Mouse (Mus musculus): ENCODE measurements at regions not wholly inside any gene's neighbourhood (a gene's known extent, or its start where the extent isn't known, plus 50 kb on each side); places are given as distances from the start of the nearest gene placed in this dataset.
A peak's percentile ranks its signal among the peaks of the same experiment; 100 is the strongest.

DNA sequence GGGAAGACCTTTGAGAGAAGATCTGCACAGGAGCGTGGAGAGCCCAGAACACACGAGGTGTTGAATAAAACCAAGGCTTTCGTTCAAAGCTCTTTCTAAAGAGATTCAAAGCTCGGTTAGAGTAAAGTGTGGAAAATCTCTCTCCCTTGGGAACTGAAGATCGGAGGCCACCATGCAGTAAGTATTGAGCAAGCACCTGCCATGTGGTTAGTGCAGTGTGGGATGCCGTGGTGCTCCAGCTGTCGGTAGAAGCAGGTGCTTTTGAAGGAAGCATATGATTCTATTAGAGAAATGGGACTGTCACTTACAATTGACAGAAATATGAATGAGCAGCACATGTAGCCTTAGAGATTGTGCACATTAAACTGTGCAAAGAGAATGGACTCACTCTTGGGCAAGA, 108.5 kb upstream of the Dusp10 start:
- TF ChIP-seq USF1 (IDR thresholded peaks at IDR 0.05; ENCODE audit: low read depth) (no peak), TCF3 (IDR thresholded peaks at IDR 0.05; ENCODE audit: insufficient read length, low read depth) (peak; percentile 97), POLR2AphosphoS2 (IDR thresholded peaks at IDR 0.05; ENCODE audit: insufficient read length, low read depth) (no peak), TCF12 (IDR thresholded peaks at IDR 0.05; ENCODE audit: insufficient read depth, poor library complexity, severe bottlenecking) (peak; percentile 99), MAX (IDR thresholded peaks at IDR 0.05; ENCODE audit: low read depth) (no peak), REST (IDR thresholded peaks at IDR 0.05; ENCODE audit: insufficient read depth, insufficient read length) (no peak), CEBPB (IDR thresholded peaks at IDR 0.05; ENCODE audit: insufficient read depth, poor library complexity, severe bottlenecking) (peak; percentile 72; the same call in 1 of the 2 replicates), MYOG (IDR thresholded peaks at IDR 0.05; ENCODE audit: control insufficient read depth in 1 of 3, insufficient read depth in 1 of 3, insufficient read length in 2 of 3, low read depth in 2 of 3) (peak; percentile 90 to 98 (median 91)), SRF (IDR thresholded peaks at IDR 0.05; ENCODE audit: control insufficient read depth, insufficient read length, low read depth) (no peak), MYOD1 (IDR thresholded peaks at IDR 0.05; ENCODE audit: control insufficient read depth in 1 of 3, insufficient read length in 2 of 3, low read depth in 2 of 3) (peak; percentile 79 to 99 (median 98)), E2F4 (IDR thresholded peaks at IDR 0.05; ENCODE audit: insufficient read depth) (no peak), POLR2A (IDR thresholded peaks at IDR 0.05; ENCODE audit: insufficient read length, low read depth) (no peak)
- H3K27me3 ChIP-seq (ENCODE audit: control insufficient read depth, insufficient read depth, insufficient read length): no peaks in the 10 kb centered on the region
- no peak overlapping the region for H3K4me3 ChIP-seq
- H3K36me3 ChIP-seq (ENCODE audit: control insufficient read depth, insufficient read depth): no peaks in the 10 kb centered on the region
- H3K4me2 ChIP-seq (ENCODE audit: low read depth): peak overlapping the region; percentile 54
- H3ac ChIP-seq (ENCODE audit: control insufficient read depth, insufficient read length): no peak overlapping the region
- no peaks in the 10 kb centered on the region for H3K79me2 ChIP-seq (ENCODE audit: control insufficient read depth, insufficient read depth)

- peak; percentile 76 for TF ChIP-seq USF1 (IDR thresholded peaks at IDR 0.05; ENCODE audit: low read depth)
- no peak for TF ChIP-seq CEBPB (IDR thresholded peaks at IDR 0.05; ENCODE audit: insufficient read depth, poor library complexity, severe bottlenecking)
- no peak for TF ChIP-seq E2F4 (IDR thresholded peaks at IDR 0.05; ENCODE audit: insufficient read depth)
- TF ChIP-seq REST (IDR thresholded peaks at IDR 0.05; ENCODE audit: insufficient read depth, insufficient read length): no peak
- peak; percentile 90 for TF ChIP-seq TCF12 (IDR thresholded peaks at IDR 0.05; ENCODE audit: insufficient read depth, poor library complexity, severe bottlenecking)
- TF ChIP-seq MYOG (IDR thresholded peaks at IDR 0.05; ENCODE audit: control insufficient read depth in 1 of 3, insufficient read depth in 1 of 3, insufficient read length in 2 of 3, low read depth in 2 of 3): peak; percentile 75 to 98 (median 86)
- peak; percentile 92 for TF ChIP-seq SRF (IDR thresholded peaks at IDR 0.05; ENCODE audit: control insufficient read depth, insufficient read length, low read depth)
- no peak for TF ChIP-seq POLR2AphosphoS2 (IDR thresholded peaks at IDR 0.05; ENCODE audit: insufficient read length, low read depth)
- peak; percentile 39 for TF ChIP-seq POLR2A (IDR thresholded peaks at IDR 0.05; ENCODE audit: insufficient read length, low read depth)
- peak; percentile 66 for TF ChIP-seq MAX (IDR thresholded peaks at IDR 0.05; ENCODE audit: low read depth)
- peak; percentile 84 for TF ChIP-seq TCF3 (IDR thresholded peaks at IDR 0.05; ENCODE audit: insufficient read length, low read depth)
- peak; percentile 68 to 97 (median 94) for TF ChIP-seq MYOD1 (IDR thresholded peaks at IDR 0.05; ENCODE audit: control insufficient read depth in 1 of 3, insufficient read length in 2 of 3, low read depth in 2 of 3)
- H3K4me2 ChIP-seq (ENCODE audit: low read depth): peak overlapping the region; percentile 54
- no peak overlapping the region for H3K4me3 ChIP-seq
- no peaks in the 10 kb centered on the region for H3K79me2 ChIP-seq (ENCODE audit: control insufficient read depth, insufficient read depth)
- H3K36me3 ChIP-seq (ENCODE audit: control insufficient read depth, insufficient read depth): no peaks in the 10 kb centered on the region
- no peaks in the 10 kb centered on the region for H3K27me3 ChIP-seq (ENCODE audit: control insufficient read depth, insufficient read depth, insufficient read length)
- H3ac ChIP-seq (ENCODE audit: control insufficient read depth, insufficient read length): no peak overlapping the region
These were observed 107.6 kb upstream of the Dusp10 start for GRCm38 (mm10) chr1:183905345-183906142.

DNA sequence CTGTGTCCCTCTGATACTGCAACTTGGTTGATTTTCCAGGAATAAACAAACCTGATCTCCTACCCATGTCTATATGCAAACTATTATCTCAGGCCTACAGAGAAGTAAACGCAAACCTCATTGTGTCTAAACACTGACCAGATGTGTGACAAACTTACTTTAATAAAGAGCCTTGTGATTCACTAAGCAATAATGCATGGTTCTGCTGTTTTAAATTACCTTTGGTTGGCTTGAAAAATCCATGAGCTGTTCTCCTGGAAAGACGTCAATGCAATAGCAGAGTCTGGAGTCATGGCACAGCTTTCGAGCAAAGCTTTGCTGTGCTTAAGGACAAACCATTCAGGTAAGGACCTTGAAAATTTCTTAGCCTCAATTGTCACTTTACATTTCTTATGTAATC, 95.4 kb upstream of the Dusp10 start:
- Histone ChIP-seq H3K27me3 (ENCODE audit: control insufficient read depth, insufficient read depth, insufficient read length) (no peaks in the 10 kb centered on the region), H3ac (ENCODE audit: control insufficient read depth, insufficient read length) (no peak overlapping the region), H3K4me3 (no peak overlapping the region), H3K4me2 (ENCODE audit: low read depth) (no peak overlapping the region), H3K79me2 (ENCODE audit: control insufficient read depth, insufficient read depth) (no peaks in the 10 kb centered on the region), H3K36me3 (ENCODE audit: control insufficient read depth, insufficient read depth) (no peaks in the 10 kb centered on the region)
- TF ChIP-seq SRF (IDR thresholded peaks at IDR 0.05; ENCODE audit: control insufficient read depth, insufficient read length, low read depth): no peak
- TF ChIP-seq MYOG (IDR thresholded peaks at IDR 0.05; ENCODE audit: control insufficient read depth in 1 of 3, insufficient read depth in 1 of 3, insufficient read length in 2 of 3, low read depth in 2 of 3): no peak
- TF ChIP-seq TCF12 (IDR thresholded peaks at IDR 0.05; ENCODE audit: insufficient read depth, poor library complexity, severe bottlenecking): no peak
- TF ChIP-seq CEBPB (IDR thresholded peaks at IDR 0.05; ENCODE audit: insufficient read depth, poor library complexity, severe bottlenecking): no peak
- no peak for TF ChIP-seq TCF3 (IDR thresholded peaks at IDR 0.05; ENCODE audit: insufficient read length, low read depth)
- no peak for TF ChIP-seq POLR2A (IDR thresholded peaks at IDR 0.05; ENCODE audit: insufficient read length, low read depth)
- TF ChIP-seq REST (IDR thresholded peaks at IDR 0.05; ENCODE audit: insufficient read depth, insufficient read length): no peak
- no peak for TF ChIP-seq POLR2AphosphoS2 (IDR thresholded peaks at IDR 0.05; ENCODE audit: insufficient read length, low read depth)
- no peak for TF ChIP-seq MYOD1 (IDR thresholded peaks at IDR 0.05; ENCODE audit: control insufficient read depth in 1 of 3, insufficient read length in 2 of 3, low read depth in 2 of 3)
- no peak for TF ChIP-seq E2F4 (IDR thresholded peaks at IDR 0.05; ENCODE audit: insufficient read depth)
- TF ChIP-seq USF1 (IDR thresholded peaks at IDR 0.05; ENCODE audit: low read depth): no peak
- no peak for TF ChIP-seq MAX (IDR thresholded peaks at IDR 0.05; ENCODE audit: low read depth)

DNA sequence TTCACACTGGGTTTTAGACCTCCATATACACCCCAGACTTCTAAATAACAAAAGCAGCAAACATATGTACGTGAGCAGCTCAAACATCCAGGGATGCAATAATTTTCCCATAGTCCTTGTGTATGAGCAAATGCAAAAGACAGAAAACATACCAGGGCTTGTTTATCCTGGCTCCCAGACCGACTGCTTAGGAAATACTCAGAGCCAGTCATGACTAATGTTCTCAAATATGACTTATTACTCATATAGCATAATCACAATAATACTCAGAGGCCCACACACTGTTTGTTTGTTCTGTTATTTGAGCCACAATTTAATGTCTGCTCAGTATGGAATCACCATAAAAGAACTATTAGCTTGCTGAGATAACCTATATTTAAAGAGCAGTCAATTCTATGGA, 91.8 kb upstream of the Dusp10 start:
- Histone ChIP-seq H3K27me3 (ENCODE audit: control insufficient read depth, insufficient read depth, insufficient read length) (no peaks in the 10 kb centered on the region), H3K36me3 (ENCODE audit: control insufficient read depth, insufficient read depth) (no peaks in the 10 kb centered on the region), H3K79me2 (ENCODE audit: control insufficient read depth, insufficient read depth) (no peaks in the 10 kb centered on the region), H3K4me2 (ENCODE audit: low read depth) (peak overlapping the region; percentile 50), H3ac (ENCODE audit: control insufficient read depth, insufficient read length) (no peak overlapping the region), H3K4me3 (no peak overlapping the region)
- TF ChIP-seq CEBPB (IDR thresholded peaks at IDR 0.05; ENCODE audit: insufficient read depth, poor library complexity, severe bottlenecking) (peak; percentile 78), TCF12 (IDR thresholded peaks at IDR 0.05; ENCODE audit: insufficient read depth, poor library complexity, severe bottlenecking) (no peak)
